Mouse (Mus musculus) left cerebral cortex, adult 2 months (tissue): Measurements from ENCODE around the gene Ankrd33b. TPM values are rescaled to one million over a fixed set of nuclear protein-coding genes. Genes with fewer than 3 reads are reported as not detected.

ENCODE experiments used
- DNase-seq, 2 experiments: peaks; one replicate each; pipeline ENCODE4 v3.0.0; 2021 to 2022; ENCODE audit warnings: low spot score in 2 of 2, mixed read lengths in 1 of 2; ENCODE audit errors: extremely low spot score in 1 of 2
- H3K27ac ChIP-seq: fragments of 200-600 bp; 2 replicates; pipeline ENCODE4 v1.8.1; 2022
- H3K4me3 ChIP-seq: fragments of 200-600 bp; 2 replicates; pipeline ENCODE4 v1.8.1; 2022
- CTCF ChIP-seq: fragments of 200-600 bp; IDR thresholded peaks from 2 replicates; pipeline ENCODE4 v1.8.1; 2022; ENCODE audit warnings: antibody characterized with exemption, mild to moderate bottlenecking, moderate library complexity
- intact Hi-C: fragments of 180-260 bp; cut with DNase I; formaldehyde crosslinking; loops from one replicate; pipeline ENCODE4 v1.15.1; 2025
- total RNA-seq, 2 experiments: library from RNA; stranded (reverse); gene quantifications; 2 replicates each; pipeline ENCODE4 v1.2.3; 2021

Gene Ankrd33b
- total RNA-seq, 2 experiments from 2014 or later: 79.6 to 93.7 TPM

GRCm38 (mm10) chr15:31349810-31350341 lies 17.6 kb downstream of the Ankrd33b start:
- peak in 1 of 2 experiments; percentile 22 for DNase-seq
- TF ChIP-seq CTCF: no peak
- Histone ChIP-seq H3K27ac (peak overlapping the region; percentile 72), H3K4me3 (no peak overlapping the region)
- intact Hi-C loops: no loop called here

GRCm38 (mm10) chr15:31349046-31349445 lies 18.5 kb downstream of the Ankrd33b start:
- no peak for DNase-seq
- no peak for TF ChIP-seq CTCF
- no peak overlapping the region for H3K4me3 ChIP-seq
- intact Hi-C loops: no loop called here
- 0 out of 2 replicates have a peak overlapping the region, but pooled peaks have one; percentile 3 for H3K27ac ChIP-seq

- no peak for DNase-seq
- peak; percentile 4 for TF ChIP-seq CTCF
- intact Hi-C loops: no loop called here
- Histone ChIP-seq H3K4me3 (no peak overlapping the region), H3K27ac (no peak overlapping the region)
Measured at GRCm38 (mm10) chr15:31348241-31348640, 19.3 kb downstream of the Ankrd33b start.

GRCm38 (mm10) chr15:31346508-31346907 lies 21.0 kb downstream of the Ankrd33b start:
- no peak for DNase-seq
- intact Hi-C loops: no loop called here
- H3K4me3 ChIP-seq: no peak overlapping the region
- peak overlapping the region; percentile 55 for H3K27ac ChIP-seq
- no peak for TF ChIP-seq CTCF

- intact Hi-C loops: loop anchor here (2.0 kb wide), 1 partner anchor 47 kb away; no protein-coding TSS in a partner anchor
- TF ChIP-seq CTCF: no peak
- Histone ChIP-seq H3K27ac (peak overlapping the region; percentile 83), H3K4me3 (0 out of 2 replicates have a peak overlapping the region, but pooled peaks have one; percentile 13)
- no peak for DNase-seq
Measured at GRCm38 (mm10) chr15:31345366-31345765, 22.2 kb downstream of the Ankrd33b start.

- no peak for TF ChIP-seq CTCF
- intact Hi-C loops: loop anchor here (2.0 kb wide), 1 partner anchor 48 kb away; no protein-coding TSS in a partner anchor
- DNase-seq: peak; percentile 47 to 71
- H3K27ac ChIP-seq: peak overlapping the region; percentile 83
- H3K4me3 ChIP-seq: no peak overlapping the region
Measured at GRCm38 (mm10) chr15:31344811-31345211, 22.7 kb downstream of the Ankrd33b start.

GRCm38 (mm10) chr15:31343602-31344001 lies 23.9 kb downstream of the Ankrd33b start:
- no peak for TF ChIP-seq CTCF
- no peak for DNase-seq
- intact Hi-C loops: loop anchor here (2.0 kb wide), 1 partner anchor 49 kb away; no protein-coding TSS in a partner anchor
- H3K27ac ChIP-seq: peak overlapping the region; percentile 71
- no peak overlapping the region for H3K4me3 ChIP-seq

- TF ChIP-seq CTCF: no peak
- Histone ChIP-seq H3K4me3 (no peak overlapping the region), H3K27ac (peak overlapping the region; percentile 70)
- no peak for DNase-seq
- intact Hi-C loops: no loop called here
Measured at GRCm38 (mm10) chr15:31342496-31342901, 25.0 kb downstream of the Ankrd33b start.

GRCm38 (mm10) chr15:31342001-31342400 lies 25.5 kb downstream of the Ankrd33b start:
- DNase-seq: no peak
- Histone ChIP-seq H3K27ac (peak overlapping the region; percentile 70), H3K4me3 (no peak overlapping the region)
- TF ChIP-seq CTCF: no peak
- intact Hi-C loops: no loop called here

GRCm38 (mm10) chr15:31338656-31339291 lies 28.8 kb downstream of the Ankrd33b start:
- Histone ChIP-seq H3K27ac (peak overlapping the region; percentile 73), H3K4me3 (no peak overlapping the region)
- DNase-seq: no peak
- TF ChIP-seq CTCF: no peak
- intact Hi-C loops: no loop called here

GRCm38 (mm10) chr15:31337983-31338382 lies 29.5 kb downstream of the Ankrd33b start:
- no peak for TF ChIP-seq CTCF
- no peak for DNase-seq
- Histone ChIP-seq H3K27ac (peak overlapping the region; percentile 73), H3K4me3 (no peak overlapping the region)
- intact Hi-C loops: loop anchor here (1.0 to 2.0 kb wide), 2 partner anchors 55 to 90 kb away; no protein-coding TSS in a partner anchor

- intact Hi-C loops: loop anchor here (1.0 to 2.0 kb wide), 2 partner anchors 56 to 91 kb away; no protein-coding TSS in a partner anchor
- no peak for TF ChIP-seq CTCF
- DNase-seq: peak; percentile 82 to 86
- no peak overlapping the region for H3K4me3 ChIP-seq
- peak overlapping the region; percentile 88 for H3K27ac ChIP-seq
Measured at GRCm38 (mm10) chr15:31337192-31337741, 30.3 kb downstream of the Ankrd33b start.
